Mouse (Mus musculus): ENCODE data around the gene Dlg4.
"Not testable (repeated sequence)": the region's sequence is repeated elsewhere in the genome, so short reads cannot be mapped to it uniquely, and the experiment has no call there.

Dlg4 gene

GRCm38 (mm10) chr11:69996161-69997061 lies 20.3 kb upstream of the Dlg4 start:
- DNase-seq (ENCODE audit: low spot score in 2 of 2): no peak

- peak in 1 of 2 experiments; percentile 54 for DNase-seq (ENCODE audit: low spot score in 2 of 2)
These were observed 19.7 kb upstream of the Dlg4 start for GRCm38 (mm10) chr11:69997070-69997509.

GRCm38 (mm10) chr11:69998567-69999491 lies 17.9 kb upstream of the Dlg4 start:
- no peak for DNase-seq (ENCODE audit: low spot score in 2 of 2)

GRCm38 (mm10) chr11:69999666-70000065 lies 17.1 kb upstream of the Dlg4 start:
- no peak for DNase-seq (ENCODE audit: low spot score in 2 of 2)

- DNase-seq (ENCODE audit: low spot score in 2 of 2): peak; percentile 89
These were observed 16.3 kb upstream of the Dlg4 start, which contains the start of gene Dvl2 for GRCm38 (mm10) chr11:70000396-70000898. Gene Dvl2 (plus strand): TSS chr11:70000595.

GRCm38 (mm10) chr11:70001159-70001558 lies 15.6 kb upstream of the Dlg4 start:
- no peak for DNase-seq (ENCODE audit: low spot score in 2 of 2)

- DNase-seq (ENCODE audit: low spot score in 2 of 2): no peak
These were observed 14.9 kb upstream of the Dlg4 start for GRCm38 (mm10) chr11:70001865-70002264.

GRCm38 (mm10) chr11:70002471-70002870 lies 14.3 kb upstream of the Dlg4 start:
- DNase-seq (ENCODE audit: low spot score in 2 of 2): no peak

- DNase-seq (ENCODE audit: low spot score in 2 of 2): no peak
These were observed 11.2 kb upstream of the Dlg4 start for GRCm38 (mm10) chr11:70005521-70005920.

GRCm38 (mm10) chr11:70010033-70010432 lies 6.7 kb upstream of the Dlg4 start:
- DNase-seq (ENCODE audit: low spot score in 2 of 2): no peak

GRCm38 (mm10) chr11:70010548-70010947 lies 6.2 kb upstream of the Dlg4 start:
- no peak for DNase-seq (ENCODE audit: low spot score in 2 of 2)

GRCm38 (mm10) chr11:70010961-70011360 lies 5.8 kb upstream of the Dlg4 start:
- DNase-seq (ENCODE audit: low spot score in 2 of 2): no peak

GRCm38 (mm10) chr11:70012931-70013330 lies 3.8 kb upstream of the Dlg4 start:
- DNase-seq (ENCODE audit: low spot score in 2 of 2): no peak

- no peak for DNase-seq (ENCODE audit: low spot score in 2 of 2)
These were observed 3.3 kb upstream of the Dlg4 start for GRCm38 (mm10) chr11:70013408-70013807.

GRCm38 (mm10) chr11:70014051-70014450 lies 2.7 kb upstream of the Dlg4 start:
- DNase-seq (ENCODE audit: low spot score in 2 of 2): no peak

- peak; percentile 85 to 88 for DNase-seq (ENCODE audit: low spot score in 2 of 2)
These were observed 1.7 kb upstream of the Dlg4 start, which contains the start of gene Acadvl for GRCm38 (mm10) chr11:70014880-70015558. Gene Acadvl (minus strand): TSS chr11:70015411.

- DNase-seq (ENCODE audit: low spot score in 2 of 2): no peak
These were observed 1.1 kb upstream of the Dlg4 start for GRCm38 (mm10) chr11:70015677-70016076.

- not testable (repeated sequence) for DNase-seq (ENCODE audit: low spot score in 2 of 2)
These were observed 565 bp upstream of the Dlg4 start for GRCm38 (mm10) chr11:70016177-70016576.

GRCm38 (mm10) chr11:70017199-70017767 lies 541 bp downstream of the Dlg4 start:
- no peak for DNase-seq (ENCODE audit: low spot score in 2 of 2)

GRCm38 (mm10) chr11:70018131-70018990 lies 1.6 kb downstream of the Dlg4 start:
- DNase-seq (ENCODE audit: low spot score in 2 of 2): peak; percentile 61 to 75
